Mouse (Mus musculus): ENCODE data around the gene Etnppl. TPM values are rescaled to one million over a fixed set of nuclear protein-coding genes. Genes with fewer than 3 reads are reported as not detected.

Gene Etnppl
- 0.72 and 0.95 TPM in 2 replicates for polyA plus RNA-seq (2011; ENCODE audit: insufficient read depth, insufficient read length, low replicate concordance, missing spikeins)

- WGBS = 9% methylated on average over 10 of the region's 10 CpGs
- Histone ChIP-seq H3K4me3 (replicated peaks; ENCODE audit: control insufficient read depth, low read depth, low read length) (no peak within 1 kb of the TSS), H3K27ac (ENCODE audit: control insufficient read depth, insufficient read depth, low read depth, low read length, poor library complexity) (no peak within 1 kb of the TSS), H3K4me1 (ENCODE audit: control insufficient read depth, insufficient read depth, low read length) (no peaks in the 10 kb centered on the region)
- TF ChIP-seq CTCF (IDR thresholded peaks at IDR 0.05; ENCODE audit: control insufficient read depth, insufficient read depth, low read length) (no peak), POLR2A (IDR thresholded peaks at IDR 0.05; ENCODE audit: borderline replicate concordance, control insufficient read depth, low read depth, low read length) (no peak)
Measured at GRCm38 (mm10) chr3:130617439-130617898, at the start of gene Etnppl. Gene Etnppl (plus strand): TSS chr3:130617448.

- Histone ChIP-seq H3K4me1 (ENCODE audit: control insufficient read depth, insufficient read depth, low read length) (no peaks in the 10 kb centered on the region), H3K27ac (ENCODE audit: control insufficient read depth, insufficient read depth, low read depth, low read length, poor library complexity) (no peak overlapping the region), H3K4me3 (replicated peaks; ENCODE audit: control insufficient read depth, low read depth, low read length) (no peak overlapping the region)
- 84% methylated on average over 16 of the region's 16 CpGs for WGBS
- TF ChIP-seq CTCF (IDR thresholded peaks at IDR 0.05; ENCODE audit: control insufficient read depth, insufficient read depth, low read length) = no peak
Measured at GRCm38 (mm10) chr3:130568331-130569095, 48.7 kb upstream of the Etnppl start.

- WGBS = 64% methylated on average over 5 of the region's 5 CpGs
- Histone ChIP-seq H3K4me1 (ENCODE audit: control insufficient read depth, insufficient read depth, low read length) (no peaks in the 10 kb centered on the region), H3K27ac (ENCODE audit: control insufficient read depth, insufficient read depth, low read depth, low read length, poor library complexity) (no peak overlapping the region), H3K4me3 (replicated peaks; ENCODE audit: control insufficient read depth, low read depth, low read length) (no peak overlapping the region)
- no peak for TF ChIP-seq POLR2A (IDR thresholded peaks at IDR 0.05; ENCODE audit: borderline replicate concordance, control insufficient read depth, low read depth, low read length)
Measured at GRCm38 (mm10) chr3:130573243-130573642, 44.0 kb upstream of the Etnppl start.

DNA sequence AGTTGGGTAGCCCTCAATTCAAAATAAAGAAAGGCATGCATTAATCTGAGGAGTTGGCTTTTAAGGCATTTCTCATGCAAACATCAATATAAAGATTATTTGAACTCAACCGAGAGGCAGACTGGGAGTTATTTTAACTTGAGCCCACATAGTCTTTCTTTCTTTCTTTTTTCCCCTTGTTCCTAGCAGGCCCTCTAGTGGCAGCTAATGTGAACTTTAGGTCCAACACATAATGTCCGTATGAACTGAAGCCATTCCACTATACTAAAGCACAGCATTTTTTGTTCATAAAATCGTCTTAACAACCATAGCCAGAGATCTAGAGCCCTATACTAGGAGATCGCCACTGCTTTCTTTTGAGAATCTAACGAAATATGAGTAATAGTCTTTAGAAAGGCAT, 42.6 kb upstream of the Etnppl start:
- Histone ChIP-seq H3K27ac (ENCODE audit: control insufficient read depth, insufficient read depth, low read depth, low read length, poor library complexity) (no peak overlapping the region), H3K4me3 (replicated peaks; ENCODE audit: control insufficient read depth, low read depth, low read length) (no peak overlapping the region), H3K4me1 (ENCODE audit: control insufficient read depth, insufficient read depth, low read length) (no peaks in the 10 kb centered on the region)
- TF ChIP-seq POLR2A (IDR thresholded peaks at IDR 0.05; ENCODE audit: borderline replicate concordance, control insufficient read depth, low read depth, low read length) (no peak), CTCF (IDR thresholded peaks at IDR 0.05; ENCODE audit: control insufficient read depth, insufficient read depth, low read length) (no peak)
- WGBS = 16% methylated on average over 5 of the region's 5 CpGs

DNA sequence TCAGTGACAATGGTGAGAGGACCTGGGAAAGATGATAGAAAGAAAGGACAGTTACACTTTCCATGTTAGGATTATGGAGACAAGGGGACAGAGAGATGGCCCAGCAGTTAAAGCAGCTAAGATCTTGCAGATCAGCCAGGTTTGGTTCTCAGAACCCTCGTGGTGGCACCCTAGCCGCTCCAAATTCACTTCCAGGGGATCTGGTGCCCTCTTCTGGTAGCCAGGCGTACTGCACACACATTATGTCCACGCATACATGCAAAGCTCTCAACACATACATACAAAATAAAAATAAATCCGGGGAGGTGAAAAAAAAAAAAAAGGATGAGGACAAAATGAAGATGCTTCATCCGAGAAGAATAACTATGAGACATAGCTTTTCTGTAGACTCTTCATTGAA, 40.6 kb upstream of the Etnppl start:
- peak; percentile 62 for TF ChIP-seq CTCF (IDR thresholded peaks at IDR 0.05; ENCODE audit: control insufficient read depth, insufficient read depth, low read length)
- TF ChIP-seq POLR2A (IDR thresholded peaks at IDR 0.05; ENCODE audit: borderline replicate concordance, control insufficient read depth, low read depth, low read length) = no peak
- Histone ChIP-seq H3K27ac (ENCODE audit: control insufficient read depth, insufficient read depth, low read depth, low read length, poor library complexity) (no peak overlapping the region), H3K4me3 (replicated peaks; ENCODE audit: control insufficient read depth, low read depth, low read length) (no peak overlapping the region), H3K4me1 (ENCODE audit: control insufficient read depth, insufficient read depth, low read length) (no peaks in the 10 kb centered on the region)
- 53% methylated on average over 6 of the region's 6 CpGs for WGBS

DNA sequence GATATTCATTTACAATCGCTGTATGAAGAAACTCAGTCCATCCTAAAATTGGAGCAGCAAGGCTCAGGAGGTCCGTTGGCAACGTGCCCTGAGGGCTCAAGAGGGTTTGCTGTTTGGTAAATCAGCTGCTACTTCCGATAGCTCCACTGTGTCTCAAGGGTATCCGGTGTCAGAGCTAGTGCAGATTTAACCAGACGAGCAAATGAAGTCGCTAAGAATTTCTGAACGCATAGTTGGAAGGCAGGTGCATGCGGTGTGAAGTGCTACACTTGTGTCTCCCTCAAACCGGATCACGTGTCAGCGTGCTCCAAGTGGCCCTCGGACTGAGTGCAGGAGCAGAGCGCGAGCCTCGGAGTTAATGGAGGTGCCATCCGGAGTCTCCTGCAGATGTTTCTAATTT, 37.7 kb upstream of the Etnppl start:
- TF ChIP-seq CTCF (IDR thresholded peaks at IDR 0.05; ENCODE audit: control insufficient read depth, insufficient read depth, low read length) (no peak), POLR2A (IDR thresholded peaks at IDR 0.05; ENCODE audit: borderline replicate concordance, control insufficient read depth, low read depth, low read length) (no peak)
- H3K27ac ChIP-seq (ENCODE audit: control insufficient read depth, insufficient read depth, low read depth, low read length, poor library complexity) = no peak overlapping the region
- 82% methylated on average over 17 of the region's 17 CpGs for WGBS
- H3K4me3 ChIP-seq (replicated peaks; ENCODE audit: control insufficient read depth, low read depth, low read length) = no peak overlapping the region
- H3K4me1 ChIP-seq (ENCODE audit: control insufficient read depth, insufficient read depth, low read length) = no peaks in the 10 kb centered on the region

DNA sequence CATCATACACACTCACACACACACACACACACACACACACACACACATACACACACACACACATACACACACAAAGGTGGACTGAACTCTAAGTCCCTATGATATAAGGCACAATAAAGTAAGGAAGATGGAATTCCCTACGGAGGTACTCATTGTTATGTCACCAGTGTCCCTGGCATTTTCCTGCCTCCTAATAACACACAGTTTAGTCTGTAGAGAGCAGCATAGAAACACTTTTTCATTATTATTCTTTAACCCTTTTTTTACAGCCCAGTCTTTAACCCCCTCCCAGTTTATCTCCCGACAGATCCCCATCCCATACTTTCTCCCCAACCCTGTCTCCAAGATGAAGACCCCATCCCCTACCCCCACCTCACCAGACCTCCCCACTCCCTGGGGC, 35.7 kb upstream of the Etnppl start:
- no peak overlapping the region for H3K4me3 ChIP-seq (replicated peaks; ENCODE audit: control insufficient read depth, low read depth, low read length)
- H3K4me1 ChIP-seq (ENCODE audit: control insufficient read depth, insufficient read depth, low read length) = no peaks in the 10 kb centered on the region
- 64% methylated on average over 2 of the region's 2 CpGs for WGBS
- H3K27ac ChIP-seq (ENCODE audit: control insufficient read depth, insufficient read depth, low read depth, low read length, poor library complexity) = no peak overlapping the region
- TF ChIP-seq POLR2A (IDR thresholded peaks at IDR 0.05; ENCODE audit: borderline replicate concordance, control insufficient read depth, low read depth, low read length) (no peak), CTCF (IDR thresholded peaks at IDR 0.05; ENCODE audit: control insufficient read depth, insufficient read depth, low read length) (no peak)

- no peak overlapping the region for H3K27ac ChIP-seq (ENCODE audit: control insufficient read depth, insufficient read depth, low read depth, low read length, poor library complexity)
- TF ChIP-seq CTCF (IDR thresholded peaks at IDR 0.05; ENCODE audit: control insufficient read depth, insufficient read depth, low read length) (no peak), POLR2A (IDR thresholded peaks at IDR 0.05; ENCODE audit: borderline replicate concordance, control insufficient read depth, low read depth, low read length) (no peak)
- WGBS = 82% methylated on average over 13 of the region's 13 CpGs
- no peaks in the 10 kb centered on the region for H3K4me1 ChIP-seq (ENCODE audit: control insufficient read depth, insufficient read depth, low read length)
- no peak overlapping the region for H3K4me3 ChIP-seq (replicated peaks; ENCODE audit: control insufficient read depth, low read depth, low read length)
Measured at GRCm38 (mm10) chr3:130582903-130583664, 34.2 kb upstream of the Etnppl start.

Data from bone marrow, adult 2 months (tissue).